Comparison of ENCODE assay signal across 11 mouse cellular contexts in the genomic region with DNA sequence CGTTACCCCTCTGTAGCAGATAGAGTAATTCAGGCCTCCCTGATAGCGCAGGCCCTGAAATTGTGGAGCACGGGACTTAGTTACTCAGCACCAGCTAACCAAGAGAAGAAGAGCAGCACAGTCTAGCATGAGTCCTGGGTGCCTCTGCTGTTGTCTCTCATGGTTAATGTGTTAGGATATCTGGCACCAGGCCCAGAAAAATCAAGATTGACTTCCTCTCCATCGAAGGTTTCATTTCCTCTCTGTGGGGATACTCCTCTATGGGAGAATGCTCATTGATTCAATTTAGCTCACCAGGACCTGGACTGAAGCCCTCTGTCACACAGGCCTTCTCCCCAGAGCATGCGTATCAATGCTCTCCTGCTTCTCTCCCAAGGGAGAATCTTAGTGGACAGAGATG. TPM values are rescaled to one million over a fixed set of nuclear protein-coding genes. Genes with fewer than 3 reads are reported as not detected.
DNase-seq lines count a peak whose midpoint lies in the region; ATAC-seq and TF ChIP-seq lines count a peak whose summit lies in the region.
"Had no signal": no experiment of that assay in that cellular context is flagged by ENCODE, and none has a peak within 500 bp of the region (broad histone marks: within the 10 kb centered on the region; RNA-seq: fewer than 3 reads in every experiment).

No protein-coding gene starts in this region.

- 69% methylated on average over 5 of the region's 5 CpGs for WGBS in kidney, embryonic 16.5 days
- 39% methylated on average over 5 of the region's 5 CpGs for WGBS in heart, embryonic 16.5 days

- H3K4me1 ChIP-seq in kidney, embryonic 16.5 days (ENCODE audit: insufficient read depth, low read length) = peaks cover 3% of the 10 kb centered on the region; the same call in 1 of the 2 replicates
- no peaks in the 10 kb centered on the region for H3K4me1 ChIP-seq in MEL (ENCODE audit: control insufficient read depth in 1 of 2, insufficient read depth in 2 of 2, low read length in 2 of 2)
- no peaks in the 10 kb centered on the region for H3K4me1 ChIP-seq in heart, embryonic 16.5 days (ENCODE audit: control insufficient read depth, insufficient read depth, low read length)
- H3K4me1 ChIP-seq: hindbrain, embryonic 10.5 days had no signal

- H3K27ac ChIP-seq in kidney, embryonic 16.5 days (ENCODE audit: low read length) = no peak overlapping the region
- H3K27ac ChIP-seq in MEL (ENCODE audit: control insufficient read depth, low read depth, low read length) = no peak overlapping the region
- peak overlapping the region; percentile 23 for H3K27ac ChIP-seq in heart, embryonic 16.5 days (ENCODE audit: low read length)
- H3K27ac ChIP-seq: hindbrain, embryonic 10.5 days had no signal

- no peak overlapping the region for H3K4me2 ChIP-seq in kidney, embryonic 16.5 days (replicated peaks; ENCODE audit: low read depth, low read length)
- no peak overlapping the region; the same call in 1 of the 2 replicates for H3K4me2 ChIP-seq in heart, embryonic 16.5 days (ENCODE audit: low read depth, low read length)

- H3K36me3 ChIP-seq in kidney, embryonic 16.5 days (ENCODE audit: insufficient read depth, low read length) = no peaks in the 10 kb centered on the region
- H3K36me3 ChIP-seq in MEL (ENCODE audit: control insufficient read depth in 1 of 2, insufficient read depth in 2 of 2, low read length in 2 of 2) = no peaks in the 10 kb centered on the region
- no peaks in the 10 kb centered on the region for H3K36me3 ChIP-seq in heart, embryonic 16.5 days (ENCODE audit: control insufficient read depth, insufficient read depth)
- H3K36me3 ChIP-seq: hindbrain, embryonic 10.5 days had no signal

- DNase-seq in kidney, adult 9 months = peak; percentile 52
- peak; percentile 32 for DNase-seq in MEL (ENCODE audit: low read depth, low spot score)
- DNase-seq in lung, postnatal 14 days = peak; percentile 39
- no peak for DNase-seq in urinary bladder, adult 2 months (ENCODE audit: low spot score)
- DNase-seq in frontal cortex, postnatal 36 days (ENCODE audit: low spot score in 2 of 2) = no peak
- no peak for DNase-seq in embryo, embryonic 11 days
- DNase-seq: left cerebral cortex, postnatal 4 days had no signal

- no peak for TF ChIP-seq EP300 in MEL (IDR thresholded peaks at IDR 0.05; ENCODE audit: low read depth in 1 of 2, low read length in 2 of 2)

- TF ChIP-seq POLR2A in MEL (IDR thresholded peaks at IDR 0.05; ENCODE audit: control insufficient read depth in 1 of 2, insufficient read depth in 1 of 2, low read depth in 1 of 2, low read length in 2 of 2, poor library complexity in 1 of 2) = no peak

- H3K79me2 ChIP-seq in MEL (ENCODE audit: control insufficient read depth, insufficient read depth, low read length, poor library complexity) = no peaks in the 10 kb centered on the region

- H3K9me3 ChIP-seq in kidney, embryonic 16.5 days (ENCODE audit: low read length) = no peaks in the 10 kb centered on the region
- H3K9me3 ChIP-seq in MEL (replicated peaks; ENCODE audit: insufficient read depth, low read length) = no peaks in the 10 kb centered on the region
- H3K9me3 ChIP-seq in heart, embryonic 16.5 days (replicated peaks; ENCODE audit: control insufficient read depth, low read length) = 0 out of 2 replicates have a peak, but pooled peaks cover 2% of the 10 kb centered on the region
- H3K9me3 ChIP-seq: hindbrain, embryonic 10.5 days had no signal

- no peak for TF ChIP-seq CTCF in MEL (IDR thresholded peaks at IDR 0.05 in 2 of 3, conservative IDR thresholded peaks at IDR 0.05 in 1 of 3; ENCODE audit: control insufficient read depth in 1 of 3, insufficient read depth in 1 of 3, low read depth in 2 of 3, low read length in 3 of 3, poor library complexity in 1 of 3, severe bottlenecking in 1 of 3)

- no peak for TF ChIP-seq RAD21 in MEL (IDR thresholded peaks at IDR 0.05; ENCODE audit: low read depth, low read length)

- H3K27me3 ChIP-seq in kidney, embryonic 16.5 days (ENCODE audit: insufficient read depth, low read length) = no peaks in the 10 kb centered on the region
- peaks cover 0 to 2% of the 10 kb centered on the region in 2 experiments; a peak in 2 of 4 replicates for H3K27me3 ChIP-seq in MEL (ENCODE audit: control insufficient read depth in 1 of 2, insufficient read depth in 2 of 2, low read length in 2 of 2)
- no peaks in the 10 kb centered on the region for H3K27me3 ChIP-seq in heart, embryonic 16.5 days (ENCODE audit: control insufficient read depth, insufficient read depth, low read length)

- H3K4me3 ChIP-seq in kidney, embryonic 16.5 days (ENCODE audit: low read length) = no peak overlapping the region
- no peak overlapping the region for H3K4me3 ChIP-seq in MEL (ENCODE audit: control insufficient read depth in 1 of 2, insufficient read depth in 1 of 2, low read depth in 2 of 2, low read length in 2 of 2)
- no peak overlapping the region for H3K4me3 ChIP-seq in heart, embryonic 16.5 days (ENCODE audit: low read length)
- H3K4me3 ChIP-seq: hindbrain, embryonic 10.5 days had no signal

- no peak overlapping the region for H3K9ac ChIP-seq in kidney, embryonic 16.5 days (replicated peaks; ENCODE audit: low read length)
- no peak overlapping the region for H3K9ac ChIP-seq in MEL (ENCODE audit: control insufficient read depth, low read depth, low read length, poor library complexity, severe bottlenecking)
- H3K9ac ChIP-seq in heart, embryonic 16.5 days (ENCODE audit: low read length) = no peak overlapping the region

- ATAC-seq in kidney, embryonic 16.5 days (ENCODE audit: low FRiP score, low TSS enrichment) = no peak
- no peak for ATAC-seq in heart, embryonic 16.5 days (replicated peaks; ENCODE audit: extremely low read depth, insufficient read depth, low FRiP score)
- ATAC-seq: midbrain, embryonic 16.5 days had no signal

TF ChIP-seq in MEL, 35 proteins besides CTCF, POLR2A, EP300 and RAD21:
- no peak for TF ChIP-seq NRF1 (IDR thresholded peaks at IDR 0.05; ENCODE audit: insufficient read depth, low read depth, low read length, poor library complexity, severe bottlenecking)
- TF ChIP-seq RCOR1 (IDR thresholded peaks at IDR 0.05; ENCODE audit: low read depth, low read length) = peak; percentile 9; the same call in 1 of the 2 replicates

RNA-seq across cellular contexts. Expression of a gene that starts 15.6 kb away (rescaled TPM):
- polyA plus RNA-seq in kidney, embryonic 16.5 days (2015; fragmentation: Nextera tagmentation; extraction: Ambion mirVana) = 38.3 and 42.8 TPM in 2 replicates
- 1.3 and 2.1 TPM in 2 replicates for total RNA-seq in MEL (2012; rRNA removed)
- 1 to 10 TPM in 1 of 2 experiments, not detected in 1; 2.0 TPM for polyA plus RNA-seq in MEL (2012; ENCODE audit: insufficient read depth in 1 of 2, insufficient read length in 2 of 2, low read depth in 1 of 2, low replicate concordance in 2 of 2, missing spikeins in 1 of 2)
- 20.8 and 22.4 TPM in 2 replicates for polyA plus RNA-seq in heart, embryonic 16.5 days (2015; fragmentation: Nextera tagmentation; extraction: Ambion mirVana)
- 32.6 and 35.6 TPM in 2 replicates for polyA plus RNA-seq in urinary bladder, adult 2 months (2012; rRNA removed)

Comparison
In these comparisons a context has a peak if more than half of its experiments do, and no peak if none do; other contexts are left out.
1. DNase-seq: peak in kidney, adult 9 months (single experiment), MEL (single experiment) and lung, postnatal 14 days (single experiment); none in urinary bladder, adult 2 months (single experiment), frontal cortex, postnatal 36 days (0 of 2) and embryo, embryonic 11 days (single experiment).